Mouse (Mus musculus): ENCODE data around the gene Agfg2. TPM values are rescaled to one million over a fixed set of nuclear protein-coding genes. Genes with fewer than 3 reads are reported as not detected.

Agfg2 gene
- polyA plus RNA-seq, 1 experiment from 2014 or later = 23.4 TPM

DNA sequence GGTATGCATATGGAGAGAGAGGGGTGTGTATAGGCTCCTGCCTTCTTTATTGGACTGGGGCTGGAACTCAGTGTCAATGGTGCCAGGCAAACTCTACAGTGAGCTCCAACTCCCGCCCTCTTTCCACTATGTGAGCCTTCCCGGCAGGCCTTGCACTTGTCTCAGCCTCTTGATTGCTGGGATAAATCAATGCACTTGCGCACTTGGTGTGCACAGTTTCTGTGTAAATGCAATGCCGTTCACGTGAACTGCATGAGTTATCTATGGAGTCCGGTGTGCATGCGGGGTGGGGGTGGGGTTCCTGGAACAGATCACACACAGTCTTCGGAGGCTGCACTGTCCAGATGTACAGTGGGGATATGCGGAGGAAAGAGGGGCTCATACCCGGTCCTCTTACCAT lies 31.2 kb downstream of the Agfg2 start:
- Histone ChIP-seq H3K4me2 (no peak overlapping the region), H3K36me3 (ENCODE audit: poor library complexity, severe bottlenecking) (peaks cover 53% of the 10 kb centered on the region), H3K27me3 (no peaks in the 10 kb centered on the region), H3K4me3 (no peak overlapping the region), H3K9ac (no peak overlapping the region), H3K4me1 (peaks cover 6% of the 10 kb centered on the region), H3K27ac (no peak overlapping the region), H3K9me3 (replicated peaks) (no peaks in the 10 kb centered on the region)
- 95% methylated on average over 10 of the region's 10 CpGs for WGBS
- ATAC-seq = no peak

DNA sequence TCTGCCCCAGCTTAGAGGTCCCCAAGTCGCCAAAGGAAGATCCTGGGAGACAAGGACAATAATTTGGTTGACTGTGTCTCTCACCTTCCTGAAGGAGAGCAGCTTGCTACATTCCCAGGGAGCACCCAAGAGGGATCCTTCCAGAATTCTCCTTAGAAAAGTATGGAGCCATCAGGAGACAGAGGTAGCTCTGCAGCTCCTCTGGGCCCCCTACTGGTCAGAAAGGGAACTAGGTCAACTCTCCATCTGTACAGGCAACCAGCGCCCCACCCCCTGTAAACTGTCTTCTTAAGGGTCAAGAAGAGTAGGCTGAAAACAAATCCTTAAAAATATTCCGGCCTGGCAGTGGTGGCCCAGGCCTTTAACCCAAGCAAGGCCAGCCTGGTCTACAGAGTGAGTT lies 32.1 kb downstream of the Agfg2 start:
- Histone ChIP-seq H3K4me3 (no peak overlapping the region), H3K27me3 (peaks cover 5% of the 10 kb centered on the region; the same call in 1 of the 2 replicates), H3K27ac (no peak overlapping the region), H3K9ac (no peak overlapping the region), H3K4me2 (no peak overlapping the region), H3K4me1 (peaks cover 6% of the 10 kb centered on the region), H3K9me3 (replicated peaks) (no peaks in the 10 kb centered on the region), H3K36me3 (ENCODE audit: poor library complexity, severe bottlenecking) (peaks cover 48% of the 10 kb centered on the region)
- WGBS = 30% methylated on average over 3 of the region's 3 CpGs
- 0 out of 2 replicates have a peak, but pooled peaks have one; percentile 52 for ATAC-seq

DNA sequence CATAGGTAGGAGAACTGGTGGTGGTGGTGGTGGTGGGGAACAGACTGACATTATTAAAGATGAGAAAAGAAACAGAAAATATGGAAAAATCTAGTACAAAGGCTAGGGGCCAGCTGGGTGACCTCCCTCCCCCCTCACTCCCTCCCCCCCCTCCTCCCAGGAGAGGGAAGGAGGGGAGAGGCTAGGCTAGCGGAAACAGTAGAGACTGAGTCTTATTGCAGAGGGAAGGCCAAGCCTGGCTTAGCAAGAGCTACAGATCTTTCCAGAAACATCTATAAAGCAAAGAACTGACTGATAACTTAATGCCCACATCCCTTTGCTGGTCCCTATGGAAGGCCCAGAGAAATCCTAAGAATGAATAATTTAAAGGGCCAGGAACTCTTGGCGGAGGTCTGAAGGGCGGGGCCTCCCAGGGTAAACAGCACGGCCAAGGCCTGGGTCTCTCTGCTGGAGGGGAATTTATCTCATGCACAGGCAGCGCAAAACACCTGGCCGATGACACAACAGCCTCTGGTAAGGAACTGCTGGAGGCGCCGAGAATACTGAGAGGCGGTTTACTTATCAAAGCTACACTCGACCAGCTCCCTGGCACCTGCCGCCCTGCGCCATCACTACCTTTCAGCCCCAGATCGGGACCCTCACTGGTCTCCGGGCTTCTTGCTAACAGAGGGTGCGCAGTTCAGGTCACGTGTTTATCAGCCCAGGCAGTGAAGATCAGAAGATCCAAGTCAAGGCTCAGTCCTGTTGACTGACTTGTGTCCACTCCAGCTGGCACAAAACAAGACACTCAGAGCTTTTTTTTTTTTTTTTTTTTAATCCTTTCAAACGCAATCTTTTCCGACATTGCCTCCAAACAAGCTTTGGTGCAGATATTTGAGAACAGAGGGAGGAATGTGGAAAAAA lies 34.6 kb downstream of the Agfg2 start:
- Histone ChIP-seq H3K9ac (0 out of 2 replicates have a peak overlapping the region, but pooled peaks have one; percentile 37), H3K9me3 (replicated peaks) (no peaks in the 10 kb centered on the region), H3K4me3 (no peak overlapping the region), H3K4me2 (peak overlapping the region; percentile 22; the same call in 1 of the 2 replicates), H3K27me3 (peaks cover 28% of the 10 kb centered on the region), H3K27ac (no peak overlapping the region; the same call in 1 of the 2 replicates), H3K4me1 (peaks cover 11% of the 10 kb centered on the region), H3K36me3 (ENCODE audit: poor library complexity, severe bottlenecking) (peaks cover 37% of the 10 kb centered on the region)
- 18% methylated on average over 18 of the region's 18 CpGs for WGBS
- no peak for ATAC-seq

DNA sequence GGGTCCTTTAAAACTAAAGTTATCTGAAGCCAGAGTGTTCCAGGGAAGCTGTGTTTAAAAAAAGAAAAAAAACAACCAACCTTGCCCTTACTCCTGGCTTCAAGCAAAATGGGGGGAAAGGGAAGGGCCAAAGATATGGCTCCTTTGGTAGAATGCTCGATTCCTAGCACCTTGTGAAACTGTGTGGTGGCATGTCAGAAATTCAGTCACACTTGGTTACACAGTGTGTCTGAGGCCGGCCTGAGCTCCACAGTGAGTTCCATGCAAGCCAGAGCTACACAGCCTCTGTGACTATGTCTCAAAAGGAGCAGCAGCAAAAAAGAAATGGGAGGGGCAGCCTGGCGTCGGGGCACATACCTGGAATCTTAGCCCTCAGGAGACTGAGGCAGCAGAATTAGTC lies 35.3 kb downstream of the Agfg2 start:
- Histone ChIP-seq H3K4me2 (no peak overlapping the region), H3K27me3 (peaks cover 34% of the 10 kb centered on the region), H3K27ac (no peak overlapping the region), H3K36me3 (ENCODE audit: poor library complexity, severe bottlenecking) (peaks cover 31% of the 10 kb centered on the region), H3K9ac (no peak overlapping the region), H3K4me1 (peaks cover 11% of the 10 kb centered on the region), H3K9me3 (replicated peaks) (no peaks in the 10 kb centered on the region), H3K4me3 (no peak overlapping the region)
- WGBS = 22% methylated on average over 4 of the region's 4 CpGs
- ATAC-seq = no peak

DNA sequence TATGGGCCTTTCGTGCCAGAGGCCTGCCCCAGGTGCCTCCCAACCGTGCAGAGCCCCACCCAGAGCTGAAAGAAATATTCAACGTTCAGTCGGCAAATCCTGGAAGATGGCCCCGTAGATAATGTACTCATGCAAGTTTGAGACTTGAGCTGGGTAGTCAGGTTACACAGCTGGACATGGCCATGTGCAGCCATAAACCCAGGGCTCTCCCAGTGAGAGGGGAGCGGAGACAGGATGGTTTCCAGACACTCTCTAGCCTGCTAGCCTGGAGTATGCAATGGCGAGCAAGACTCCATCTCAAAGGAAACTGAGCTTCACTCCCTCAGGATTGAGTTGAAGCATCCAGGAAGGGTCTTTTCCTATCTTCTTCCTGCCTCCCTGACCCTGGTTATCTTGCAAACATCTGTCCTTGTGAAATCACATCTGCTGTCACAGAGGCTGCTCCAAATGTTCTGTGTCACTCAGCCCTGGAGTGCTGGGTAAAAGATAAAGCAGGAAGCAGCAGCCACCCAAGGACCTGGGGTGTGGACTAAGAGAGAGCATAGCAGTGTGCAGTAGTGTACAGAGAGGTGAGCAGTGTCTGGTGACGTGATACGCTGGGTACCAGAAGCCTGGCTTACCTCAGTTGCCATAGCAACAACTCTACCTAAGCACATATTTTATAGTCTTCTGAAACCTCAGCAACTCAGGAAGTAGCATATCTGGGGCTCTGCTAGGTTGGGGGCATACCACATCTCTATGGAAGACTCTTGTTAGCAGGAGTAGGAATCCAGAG lies 36.5 kb downstream of the Agfg2 start:
- Histone ChIP-seq H3K9ac (no peak overlapping the region), H3K27me3 (peaks cover 47% of the 10 kb centered on the region), H3K4me2 (no peak overlapping the region), H3K27ac (no peak overlapping the region), H3K4me3 (no peak overlapping the region), H3K36me3 (ENCODE audit: poor library complexity, severe bottlenecking) (peaks cover 19% of the 10 kb centered on the region), H3K9me3 (replicated peaks) (no peaks in the 10 kb centered on the region), H3K4me1 (peaks cover 11% of the 10 kb centered on the region)
- ATAC-seq = peak; percentile 39; the same call in 1 of the 2 replicates
- 78% methylated on average over 9 of the region's 9 CpGs for WGBS

DNA sequence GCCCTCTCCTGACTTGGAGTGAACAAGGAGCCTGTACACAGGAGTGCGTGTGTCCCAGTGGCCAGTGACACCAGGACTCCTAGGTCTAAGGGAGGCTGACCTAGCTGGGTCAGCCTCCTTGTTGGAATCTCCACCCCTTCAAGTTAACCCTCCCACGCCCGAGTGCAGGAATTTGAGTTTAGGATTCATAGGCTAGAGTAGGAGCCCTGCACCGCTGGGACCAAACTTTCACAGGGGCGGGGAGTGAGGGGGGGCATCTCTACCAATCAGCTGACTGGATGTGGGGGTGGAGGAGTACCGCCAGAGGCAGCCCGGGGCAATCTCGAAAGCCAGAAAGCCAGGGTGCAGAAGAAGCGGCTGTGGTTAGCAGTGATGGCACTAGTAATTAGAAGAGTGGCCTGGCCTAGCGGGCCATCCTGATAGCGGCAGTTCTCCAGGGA lies 38.9 kb downstream of the Agfg2 start, which contains the start of gene Irs3:
Irs3 (minus strand) TSS at position 63 of the 440 bp plus-strand sequence.
- no peak for ATAC-seq
- Histone ChIP-seq H3K9ac (peak within 1 kb of the TSS; percentile 26), H3K4me2 (peak within 1 kb of the TSS; percentile 51), H3K27me3 (peaks cover 48% of the 10 kb centered on the region), H3K9me3 (replicated peaks) (no peaks in the 10 kb centered on the region), H3K4me3 (peak within 1 kb of the TSS; percentile 27), H3K27ac (no peak within 1 kb of the TSS), H3K36me3 (ENCODE audit: poor library complexity, severe bottlenecking) (peaks cover 22% of the 10 kb centered on the region), H3K4me1 (peaks cover 11% of the 10 kb centered on the region)
- WGBS = 17% methylated on average over 11 of the region's 11 CpGs

DNA sequence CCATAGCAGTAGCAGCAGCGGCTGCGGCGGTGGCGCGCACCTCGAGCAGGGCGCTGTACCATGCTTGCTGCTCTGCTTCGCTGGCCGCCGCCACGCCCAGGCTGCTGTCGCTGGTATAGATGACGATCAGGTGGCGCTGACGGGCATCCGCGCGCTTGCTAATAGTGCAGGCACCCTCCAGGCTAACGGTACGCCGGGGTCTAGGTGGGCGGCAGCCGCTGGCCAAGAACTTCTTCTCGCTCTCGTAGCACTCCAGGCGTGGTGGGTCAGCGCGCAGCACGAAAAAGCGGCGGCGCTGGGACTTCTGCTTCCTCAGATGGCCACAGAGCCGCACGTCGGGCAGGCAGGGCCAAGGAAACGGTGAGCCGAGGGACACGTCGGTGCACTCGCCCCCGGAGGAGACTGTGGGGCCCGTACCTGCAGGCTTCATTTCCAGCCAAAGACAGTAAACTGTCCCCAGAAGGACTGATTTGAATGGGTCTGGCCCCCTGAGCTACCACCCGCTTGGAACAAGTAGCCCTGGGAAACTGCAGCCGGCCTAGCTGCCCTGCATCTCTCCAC lies 39.4 kb downstream of the Agfg2 start:
- ATAC-seq = peak; percentile 19; the same call in 1 of the 2 replicates
- Histone ChIP-seq H3K9me3 (replicated peaks) (no peaks in the 10 kb centered on the region), H3K36me3 (ENCODE audit: poor library complexity, severe bottlenecking) (peaks cover 27% of the 10 kb centered on the region), H3K27ac (no peak overlapping the region), H3K4me3 (peak overlapping the region; percentile 27), H3K4me2 (peak overlapping the region; percentile 51), H3K27me3 (peaks cover 48% of the 10 kb centered on the region), H3K4me1 (peaks cover 11% of the 10 kb centered on the region), H3K9ac (peak overlapping the region; percentile 26)
- WGBS = 4% methylated on average over 44 of the region's 44 CpGs

DNA sequence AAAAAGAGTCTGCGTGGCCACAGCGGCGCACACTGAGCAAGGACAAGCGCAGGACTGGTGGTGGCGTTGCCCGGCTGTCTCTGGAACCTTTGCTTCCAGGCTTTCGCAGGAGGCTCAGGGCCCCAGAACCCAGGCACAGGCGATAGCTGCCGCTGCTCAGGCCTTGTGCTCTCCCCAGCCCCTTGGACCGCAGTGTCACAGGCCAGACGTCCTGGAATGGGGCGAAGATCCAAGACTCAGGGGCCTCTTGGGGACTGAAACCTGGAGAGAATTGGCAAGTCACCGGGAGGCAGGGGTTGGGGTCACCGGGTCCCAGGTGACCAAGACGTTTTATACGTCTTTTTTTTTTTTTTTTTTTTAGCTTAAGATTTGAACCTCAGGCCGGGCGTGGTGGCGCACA lies 40.0 kb downstream of the Agfg2 start:
- H3K27ac ChIP-seq = no peak overlapping the region
- peaks cover 34% of the 10 kb centered on the region for H3K36me3 ChIP-seq (ENCODE audit: poor library complexity, severe bottlenecking)
- peaks cover 5% of the 10 kb centered on the region for H3K4me1 ChIP-seq
- H3K4me2 ChIP-seq = no peak overlapping the region
- 40% methylated on average over 19 of the region's 19 CpGs for WGBS
- no peak overlapping the region for H3K4me3 ChIP-seq
- H3K9me3 ChIP-seq (replicated peaks) = no peaks in the 10 kb centered on the region
- ATAC-seq = no peak
- peaks cover 48% of the 10 kb centered on the region for H3K27me3 ChIP-seq
- no peak overlapping the region for H3K9ac ChIP-seq

DNA sequence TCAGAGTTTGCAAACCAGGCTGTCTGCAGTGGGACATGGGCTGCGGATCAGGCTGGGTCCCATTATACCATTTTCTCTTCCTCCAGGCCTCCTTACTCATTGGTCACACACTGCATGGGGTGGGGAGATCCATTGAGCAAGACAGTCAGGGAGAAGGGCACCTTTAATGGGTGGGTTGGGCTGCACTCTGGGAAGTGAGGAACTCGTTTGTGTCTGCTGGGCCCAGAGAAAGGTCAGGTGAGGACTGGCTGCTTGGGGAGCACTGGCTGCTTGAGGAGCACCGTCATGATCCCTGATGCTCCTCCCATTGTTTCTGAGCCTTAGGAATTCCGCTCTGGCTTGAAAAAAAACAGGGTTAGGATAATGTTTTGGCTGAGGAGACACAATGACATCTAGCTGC lies 41.6 kb downstream of the Agfg2 start:
- Histone ChIP-seq H3K36me3 (ENCODE audit: poor library complexity, severe bottlenecking) (peaks cover 50% of the 10 kb centered on the region), H3K4me3 (no peak overlapping the region), H3K9me3 (replicated peaks) (no peaks in the 10 kb centered on the region), H3K27me3 (peaks cover 47% of the 10 kb centered on the region), H3K4me2 (no peak overlapping the region), H3K9ac (no peak overlapping the region), H3K4me1 (peaks cover 5% of the 10 kb centered on the region), H3K27ac (no peak overlapping the region)
- WGBS = 49% methylated on average over 4 of the region's 4 CpGs
- ATAC-seq = no peak

DNA sequence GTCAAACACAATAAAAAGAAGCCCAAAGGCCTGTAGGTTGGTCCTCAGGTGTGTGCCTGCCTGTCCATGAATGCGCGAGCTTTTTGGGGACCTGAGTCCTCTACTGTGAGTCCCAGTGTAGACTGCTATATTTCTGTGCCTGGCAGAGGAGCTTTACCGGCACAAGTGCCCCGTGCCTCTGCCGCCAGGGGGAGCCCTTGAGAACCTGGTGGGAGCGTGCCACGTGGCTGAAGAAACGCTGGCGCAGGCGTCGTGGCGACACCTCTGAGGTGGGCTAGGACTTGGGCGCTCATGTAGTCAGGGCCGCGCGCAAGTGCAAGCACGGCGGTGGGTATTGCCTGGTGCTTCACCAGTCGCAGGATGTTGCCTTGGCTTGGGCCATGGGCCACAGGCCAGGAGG lies 43.5 kb downstream of the Agfg2 start, which contains the start of gene Sap25:
Sap25 (plus strand) TSS at position 281 of the 400 bp plus-strand sequence.
- no peak for ATAC-seq
- Histone ChIP-seq H3K4me3 (no peak within 1 kb of the TSS), H3K4me2 (no peak within 1 kb of the TSS), H3K27ac (no peak within 1 kb of the TSS), H3K9ac (no peak within 1 kb of the TSS), H3K27me3 (peaks cover 32% of the 10 kb centered on the region), H3K9me3 (replicated peaks) (no peaks in the 10 kb centered on the region), H3K36me3 (ENCODE audit: poor library complexity, severe bottlenecking) (peaks cover 68% of the 10 kb centered on the region), H3K4me1 (peaks cover 5% of the 10 kb centered on the region)
- 90% methylated on average over 19 of the region's 19 CpGs for WGBS

DNA sequence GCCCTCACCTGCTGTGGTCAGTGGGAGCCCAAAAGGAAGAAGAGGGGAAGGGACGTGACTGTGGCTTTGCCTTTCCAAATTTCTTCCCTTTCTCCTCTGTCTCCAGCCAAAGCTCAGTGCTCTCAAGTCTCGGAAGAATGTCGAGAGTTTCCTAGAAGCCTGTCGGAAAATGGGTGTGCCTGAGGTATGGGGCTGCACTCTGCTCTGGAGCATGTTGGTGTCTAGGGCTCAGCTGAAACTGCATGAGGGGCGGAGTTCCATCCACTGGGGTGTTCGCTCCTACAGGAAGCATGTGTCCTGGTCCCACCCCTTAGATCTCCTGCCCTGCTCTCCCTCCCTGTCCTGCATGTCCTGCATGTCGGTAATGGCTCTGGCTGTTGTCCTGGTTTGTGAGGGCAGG lies 45.1 kb downstream of the Agfg2 start:
- Histone ChIP-seq H3K4me1 (no peaks in the 10 kb centered on the region), H3K9me3 (replicated peaks) (no peaks in the 10 kb centered on the region), H3K27ac (no peak overlapping the region), H3K27me3 (peaks cover 16% of the 10 kb centered on the region), H3K4me3 (no peak overlapping the region), H3K36me3 (ENCODE audit: poor library complexity, severe bottlenecking) (peaks cover 83% of the 10 kb centered on the region), H3K4me2 (no peak overlapping the region), H3K9ac (no peak overlapping the region)
- WGBS = 92% methylated on average over 7 of the region's 7 CpGs
- no peak for ATAC-seq

All from forebrain, embryonic 13.5 days (tissue).